Mouse (Mus musculus): ENCODE measurements around the gene Ifi206. TPM values are rescaled to one million over a fixed set of nuclear protein-coding genes. Genes with fewer than 3 reads are reported as not detected.
"Not testable (repeated sequence)": the region's sequence is repeated elsewhere in the genome, so short reads cannot be mapped to it uniquely, and the experiment has no call there.

The Ifi206 gene
- polyA plus RNA-seq (2015; fragmentation: Nextera tagmentation; extraction: Ambion mirVana) = 0.16 and 0.20 TPM in 2 replicates

- not testable (repeated sequence) for H3K4me2 ChIP-seq (replicated peaks; ENCODE audit: low read depth, low read length); ATAC-seq; H3K9me3 ChIP-seq (ENCODE audit: low read length); H3K9ac ChIP-seq (replicated peaks; ENCODE audit: low read depth); H3K27me3 ChIP-seq (replicated peaks; ENCODE audit: insufficient read depth, low read length); H3K4me1 ChIP-seq (ENCODE audit: insufficient read depth, low read depth, low read length); H3K27ac ChIP-seq (ENCODE audit: low read length); H3K36me3 ChIP-seq (ENCODE audit: insufficient read depth, low read length); H3K4me3 ChIP-seq (ENCODE audit: low read depth, low read length); DNase-seq (ENCODE audit: low spot score)
- WGBS = 41% methylated on average over 3 of the region's 3 CpGs
Observed at GRCm38 (mm10) chr1:173490812-173491480, at the start of gene Ifi206. Ifi206 (minus strand) TSS chr1:173491041.

GRCm38 (mm10) chr1:173535791-173536190, 45.0 kb upstream of the Ifi206 start, which contains the start of gene Ifi214:
Ifi214 (minus strand) TSS chr1:173535957.
- DNase-seq (ENCODE audit: low spot score); H3K27me3 ChIP-seq (replicated peaks; ENCODE audit: insufficient read depth, low read length); H3K4me1 ChIP-seq (ENCODE audit: insufficient read depth, low read depth, low read length); H3K4me2 ChIP-seq (replicated peaks; ENCODE audit: low read depth, low read length); H3K9me3 ChIP-seq (ENCODE audit: low read length); ATAC-seq; H3K4me3 ChIP-seq (ENCODE audit: low read depth, low read length); H3K9ac ChIP-seq (replicated peaks; ENCODE audit: low read depth); H3K36me3 ChIP-seq (ENCODE audit: insufficient read depth, low read length); H3K27ac ChIP-seq (ENCODE audit: low read length): not testable (repeated sequence)
- 86% methylated on average over 3 of the region's 3 CpGs for WGBS

- no peaks in the 10 kb centered on the region for H3K4me1 ChIP-seq (ENCODE audit: insufficient read depth, low read depth, low read length)
- H3K4me2 ChIP-seq (replicated peaks; ENCODE audit: low read depth, low read length) = no peak overlapping the region
- TF ChIP-seq CTCF (IDR thresholded peaks at IDR 0.05) (no peak), EP300 (IDR thresholded peaks at IDR 0.05) (no peak)
- H3K4me3 ChIP-seq (ENCODE audit: low read depth, low read length) = no peak overlapping the region
- ATAC-seq = no peak
- no peak overlapping the region for H3K9ac ChIP-seq (replicated peaks; ENCODE audit: low read depth)
- no peak for DNase-seq (ENCODE audit: low spot score)
- no peak overlapping the region for H3K27ac ChIP-seq (ENCODE audit: low read length)
- no peaks in the 10 kb centered on the region for H3K9me3 ChIP-seq (ENCODE audit: low read length)
- H3K36me3 ChIP-seq (ENCODE audit: insufficient read depth, low read length) = no peaks in the 10 kb centered on the region
- H3K27me3 ChIP-seq (replicated peaks; ENCODE audit: insufficient read depth, low read length) = no peaks in the 10 kb centered on the region
Observed at GRCm38 (mm10) chr1:173521452-173521851, 30.6 kb upstream of the Ifi206 start.

- WGBS = 96% methylated on average over 2 of the region's 2 CpGs
- not testable (repeated sequence) for H3K27me3 ChIP-seq (replicated peaks; ENCODE audit: insufficient read depth, low read length); H3K9me3 ChIP-seq (ENCODE audit: low read length); H3K4me3 ChIP-seq (ENCODE audit: low read depth, low read length); DNase-seq (ENCODE audit: low spot score); H3K9ac ChIP-seq (replicated peaks; ENCODE audit: low read depth); ATAC-seq; H3K4me1 ChIP-seq (ENCODE audit: insufficient read depth, low read depth, low read length); H3K27ac ChIP-seq (ENCODE audit: low read length); H3K36me3 ChIP-seq (ENCODE audit: insufficient read depth, low read length); H3K4me2 ChIP-seq (replicated peaks; ENCODE audit: low read depth, low read length)
Observed at GRCm38 (mm10) chr1:173510595-173510994, 19.8 kb upstream of the Ifi206 start.

GRCm38 (mm10) chr1:173491483-173491882, 642 bp upstream of the Ifi206 start:
- H3K27ac ChIP-seq (ENCODE audit: low read length); H3K27me3 ChIP-seq (replicated peaks; ENCODE audit: insufficient read depth, low read length); H3K4me3 ChIP-seq (ENCODE audit: low read depth, low read length); H3K36me3 ChIP-seq (ENCODE audit: insufficient read depth, low read length); H3K9ac ChIP-seq (replicated peaks; ENCODE audit: low read depth); H3K4me1 ChIP-seq (ENCODE audit: insufficient read depth, low read depth, low read length); DNase-seq (ENCODE audit: low spot score); H3K4me2 ChIP-seq (replicated peaks; ENCODE audit: low read depth, low read length); ATAC-seq; H3K9me3 ChIP-seq (ENCODE audit: low read length): not testable (repeated sequence)

- WGBS = 81% methylated on average over 3 of the region's 3 CpGs
- H3K4me2 ChIP-seq (replicated peaks; ENCODE audit: low read depth, low read length); DNase-seq (ENCODE audit: low spot score); H3K36me3 ChIP-seq (ENCODE audit: insufficient read depth, low read length); H3K9ac ChIP-seq (replicated peaks; ENCODE audit: low read depth); H3K27me3 ChIP-seq (replicated peaks; ENCODE audit: insufficient read depth, low read length); H3K4me1 ChIP-seq (ENCODE audit: insufficient read depth, low read depth, low read length); H3K4me3 ChIP-seq (ENCODE audit: low read depth, low read length); ATAC-seq; H3K27ac ChIP-seq (ENCODE audit: low read length); H3K9me3 ChIP-seq (ENCODE audit: low read length): not testable (repeated sequence)
Observed at GRCm38 (mm10) chr1:173481182-173481574, 9.7 kb downstream of the Ifi206 start.

GRCm38 (mm10) chr1:173480399-173481181, 10.3 kb downstream of the Ifi206 start:
- ATAC-seq; H3K4me1 ChIP-seq (ENCODE audit: insufficient read depth, low read depth, low read length); H3K27ac ChIP-seq (ENCODE audit: low read length); H3K4me2 ChIP-seq (replicated peaks; ENCODE audit: low read depth, low read length); H3K9me3 ChIP-seq (ENCODE audit: low read length); H3K27me3 ChIP-seq (replicated peaks; ENCODE audit: insufficient read depth, low read length); H3K9ac ChIP-seq (replicated peaks; ENCODE audit: low read depth); H3K4me3 ChIP-seq (ENCODE audit: low read depth, low read length); H3K36me3 ChIP-seq (ENCODE audit: insufficient read depth, low read length); DNase-seq (ENCODE audit: low spot score): not testable (repeated sequence)
- 82% methylated on average over 5 of the region's 5 CpGs for WGBS
